Comparison of ENCODE assay signal across 8 mouse cellular contexts in the genomic region with DNA sequence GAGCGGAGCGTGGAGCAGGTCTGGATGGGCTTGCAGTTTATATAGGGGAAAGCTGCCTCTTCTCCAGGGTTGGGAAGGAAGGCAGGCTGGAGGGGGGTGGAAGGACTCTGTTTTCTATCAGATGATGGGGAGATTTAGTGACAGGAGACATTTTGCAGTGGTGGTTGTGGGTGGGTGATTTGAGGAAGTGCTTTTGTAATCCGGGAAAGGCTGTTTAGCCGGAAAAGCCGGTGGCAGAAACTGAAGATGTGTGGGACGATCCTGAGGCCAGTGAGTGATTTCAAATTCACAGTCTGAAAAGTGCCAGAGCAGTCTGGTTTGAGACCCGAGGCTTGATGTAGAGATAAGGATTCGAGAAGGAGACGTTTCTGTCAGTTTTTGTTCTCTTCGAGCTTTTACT. TPM values are rescaled to one million over a fixed set of nuclear protein-coding genes. Genes with fewer than 3 reads are reported as not detected.
DNase-seq lines count a peak whose midpoint lies in the region; ATAC-seq and TF ChIP-seq lines count a peak whose summit lies in the region.

No protein-coding gene starts in this region.

- no peak for TF ChIP-seq POLR2A in spleen, adult 2 months (IDR thresholded peaks at IDR 0.05; ENCODE audit: low read depth, low read length)

- no peaks in the 10 kb centered on the region for H3K36me3 ChIP-seq in heart, embryonic 14.5 days (ENCODE audit: control insufficient read depth, insufficient read depth, low read length)
- H3K36me3 ChIP-seq in spleen, adult 2 months (ENCODE audit: control insufficient read depth, insufficient read depth, low read length) = no peaks in the 10 kb centered on the region
- H3K36me3 ChIP-seq in liver, embryonic 15.5 days (replicated peaks) = no peaks in the 10 kb centered on the region

- no peak for TF ChIP-seq CTCF in spleen, adult 2 months (IDR thresholded peaks at IDR 0.05; ENCODE audit: extremely low read depth, insufficient read depth, insufficient read length, insufficient replicate concordance)

- H3K4me3 ChIP-seq in heart, embryonic 14.5 days (ENCODE audit: control insufficient read depth in 1 of 2, insufficient read depth in 1 of 2, low read depth in 1 of 2, low read length in 2 of 2) = peak overlapping the region; percentile 31 to 34
- H3K4me3 ChIP-seq in spleen, adult 2 months (ENCODE audit: extremely low read depth, insufficient read depth, insufficient read length) = 0 out of 2 replicates have a peak overlapping the region, but pooled peaks have one; percentile 40
- H3K4me3 ChIP-seq in liver, embryonic 15.5 days (replicated peaks) = no peak overlapping the region

- H3K4me2 ChIP-seq in heart, embryonic 14.5 days (ENCODE audit: low read length) = peak overlapping the region; percentile 69
- H3K4me2 ChIP-seq in liver, embryonic 15.5 days = peak overlapping the region; percentile 42

- no peak overlapping the region for H3K27ac ChIP-seq in heart, embryonic 14.5 days (replicated peaks in 1 of 2; ENCODE audit: control insufficient read depth in 1 of 2, insufficient read depth in 1 of 2, low read depth in 2 of 2, low read length in 2 of 2)
- no peak overlapping the region for H3K27ac ChIP-seq in spleen, adult 2 months (ENCODE audit: insufficient read depth, low read length)
- no peak overlapping the region for H3K27ac ChIP-seq in liver, embryonic 15.5 days (replicated peaks)

- H3K9ac ChIP-seq in heart, embryonic 14.5 days (ENCODE audit: low read length) = peak overlapping the region; percentile 60
- H3K9ac ChIP-seq in liver, embryonic 15.5 days = no peak overlapping the region

- ATAC-seq in heart, embryonic 14.5 days (ENCODE audit: insufficient number of reproducible peaks, insufficient read depth, low FRiP score, low read depth) = no peak
- no peak for ATAC-seq in liver, embryonic 15.5 days (ENCODE audit: insufficient read depth)

- WGBS in heart, embryonic 14.5 days = 36% methylated on average over 10 of the region's 10 CpGs
- WGBS in spleen, adult 2 months = 42% methylated on average over 10 of the region's 10 CpGs
- WGBS in liver, embryonic 15.5 days (ENCODE audit: insufficient replicate concordance) = 32% methylated on average over 10 of the region's 10 CpGs

- no peaks in the 10 kb centered on the region for H3K4me1 ChIP-seq in heart, embryonic 14.5 days (ENCODE audit: control insufficient read depth in 2 of 2, insufficient read depth in 2 of 2, low read length in 2 of 2)
- no peaks in the 10 kb centered on the region for H3K4me1 ChIP-seq in spleen, adult 2 months (ENCODE audit: control insufficient read depth, insufficient read depth, insufficient read length)
- H3K4me1 ChIP-seq in liver, embryonic 15.5 days (replicated peaks) = no peaks in the 10 kb centered on the region

- no peak for DNase-seq in heart, adult 9 months (ENCODE audit: low spot score in 2 of 2)
- DNase-seq in spleen, adult 2 months (ENCODE audit: low read depth in 1 of 2, low spot score in 2 of 2) = no peak
- DNase-seq in spleen, adult 12 weeks (ENCODE audit: low spot score) = no peak
- peak; percentile 5 for DNase-seq in yolk sac, embryonic 10.5 days (ENCODE audit: low spot score)
- DNase-seq in adrenal gland, adult 2 months = no peak
- DNase-seq in adrenal gland, adult 8-10 months = no peak

- no peaks in the 10 kb centered on the region for H3K27me3 ChIP-seq in heart, embryonic 14.5 days (ENCODE audit: control insufficient read depth, insufficient read depth, low read length)
- no peaks in the 10 kb centered on the region for H3K27me3 ChIP-seq in spleen, adult 2 months (ENCODE audit: control insufficient read depth, insufficient read depth, low read length)
- no peaks in the 10 kb centered on the region for H3K27me3 ChIP-seq in liver, embryonic 15.5 days

- no peaks in the 10 kb centered on the region for H3K9me3 ChIP-seq in heart, embryonic 14.5 days (ENCODE audit: control insufficient read depth, low read length)
- H3K9me3 ChIP-seq in liver, embryonic 15.5 days (replicated peaks) = no peaks in the 10 kb centered on the region

RNA-seq across cellular contexts. Expression of a gene that starts 12.4 kb away (rescaled TPM):
- polyA plus RNA-seq in heart, embryonic 14.5 days (2014; fragmentation: Nextera tagmentation; extraction: Ambion mirVana) = 0.16 and 0.39 TPM in 2 replicates
- polyA plus RNA-seq in spleen, adult 2 months (2012; rRNA removed) = 1.0 and 1.1 TPM in 2 replicates
- 0.74 and 0.86 TPM in 2 replicates for polyA plus RNA-seq in liver, embryonic 15.5 days (2015; fragmentation: Nextera tagmentation; extraction: Ambion mirVana)
- 1 to 10 TPM; 1.2 to 3.3 TPM for total RNA-seq in adrenal gland, adult 2 months (2021)
- 0.18 and 0.20 TPM in 2 replicates for polyA plus RNA-seq in adrenal gland, adult 2 months (2012; rRNA removed)
- total RNA-seq in adrenal gland, adult 8-10 months (2022) = 1 to 10 TPM in 3 of 4 experiments, under 1 TPM in 1; 0.91 to 5.1 (median 3.6) TPM

RNA-seq across cellular contexts. Expression of a gene that starts 53.8 kb away (rescaled TPM):
- polyA plus RNA-seq in heart, embryonic 14.5 days (2014; fragmentation: Nextera tagmentation; extraction: Ambion mirVana) = 0.46 and 0.77 TPM in 2 replicates
- 1.8 and 2.6 TPM in 2 replicates for polyA plus RNA-seq in spleen, adult 2 months (2012; rRNA removed)
- 0.79 and 1.0 TPM in 2 replicates for polyA plus RNA-seq in liver, embryonic 15.5 days (2015; fragmentation: Nextera tagmentation; extraction: Ambion mirVana)
- total RNA-seq in adrenal gland, adult 2 months (2021) = 1 to 10 TPM; 2.4 to 2.5 TPM
- polyA plus RNA-seq in adrenal gland, adult 2 months (2012; rRNA removed) = 0.12 and 0.15 TPM in 2 replicates
- 1 to 10 TPM; 1.8 to 7.9 (median 3.7) TPM for total RNA-seq in adrenal gland, adult 8-10 months (2022)
